Mouse (Mus musculus) cortical plate, adult 2 months (tissue): Measurements from ENCODE around the gene Lpin2.

Experiments
- CTCF ChIP-seq: fragments of 200-500 bp; IDR thresholded peaks from 2 replicates; pipeline ENCODE4 v1.5.1; 2011; ENCODE audit warnings: mild to moderate bottlenecking, control low read depth, low read length; ENCODE audit not compliant: insufficient read depth; ENCODE audit errors: extremely low read depth
- POLR2A ChIP-seq: fragments of 200-500 bp; IDR thresholded peaks from 2 replicates; pipeline ENCODE4 v1.6.1; 2011; ENCODE audit warnings: mild to moderate bottlenecking, low read length, control low read depth; ENCODE audit not compliant: insufficient read depth; ENCODE audit errors: extremely low read depth

DNA sequence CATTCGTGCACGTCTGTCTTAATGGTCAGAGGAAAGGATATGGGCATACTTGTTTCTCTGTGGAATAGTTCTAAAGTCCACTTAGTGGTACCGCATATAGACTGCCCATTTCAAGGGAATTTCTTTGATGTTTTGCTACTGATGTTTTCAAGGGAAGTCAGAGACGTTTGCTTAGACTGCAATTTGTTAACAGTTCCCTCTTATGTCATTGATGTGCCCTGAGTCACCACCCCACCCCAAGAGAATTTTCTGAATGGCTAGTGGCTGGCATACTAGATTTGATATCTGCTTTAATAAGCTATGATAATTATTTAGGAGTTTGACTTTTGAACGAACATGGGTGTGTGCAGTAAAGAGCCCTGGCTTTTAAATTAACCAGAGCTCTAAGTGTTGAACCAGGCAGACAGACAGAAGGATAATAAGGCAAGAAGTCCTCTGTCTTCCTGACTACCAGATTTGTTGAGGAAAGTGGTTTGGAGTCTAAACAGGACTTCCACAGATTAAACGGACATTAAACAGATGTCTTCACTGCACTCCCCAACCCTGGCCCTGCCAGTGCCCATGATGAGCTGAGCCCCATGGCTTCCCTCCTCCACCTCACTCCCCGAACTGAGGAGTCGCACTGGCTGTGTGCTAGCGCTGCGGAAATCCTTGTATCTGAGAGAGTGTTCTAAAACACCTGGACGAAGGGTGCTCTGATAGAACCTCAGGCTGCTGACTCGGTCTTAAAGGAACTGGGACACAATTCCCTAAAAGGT is 24.0 kb downstream of the Lpin2 start:
- TF ChIP-seq CTCF (no peak), POLR2A (no peak)
